Mouse (Mus musculus): ENCODE results near the gene Nsun7.

The Nsun7 gene

GRCm38 (mm10) chr5:66337969-66338345 is 78.3 kb downstream of the Nsun7 start:
- DNase-seq, result peak; percentile 56

GRCm38 (mm10) chr5:66338583-66338982 is 78.9 kb downstream of the Nsun7 start:
- DNase-seq, result peak; percentile 24

- DNase-seq, result no peak
Observed at GRCm38 (mm10) chr5:66340356-66341102, 80.8 kb downstream of the Nsun7 start.

GRCm38 (mm10) chr5:66341848-66342247 is 82.2 kb downstream of the Nsun7 start:
- DNase-seq, result no peak

GRCm38 (mm10) chr5:66342285-66342684 is 82.6 kb downstream of the Nsun7 start:
- DNase-seq, result no peak

GRCm38 (mm10) chr5:66344182-66344581 is 84.5 kb downstream of the Nsun7 start:
- DNase-seq, result no peak

- DNase-seq, result no peak
Observed at GRCm38 (mm10) chr5:66345140-66345539, 85.4 kb downstream of the Nsun7 start.

GRCm38 (mm10) chr5:66346756-66347155 is 87.1 kb downstream of the Nsun7 start:
- no peak for DNase-seq
